Mouse (Mus musculus) left cerebral cortex, postnatal 14 days (tissue): ENCODE data around the gene Acot2. TPM values are rescaled to one million over a fixed set of nuclear protein-coding genes. Genes with fewer than 3 reads are reported as not detected.
"Not testable (repeated sequence)": the region's sequence is repeated elsewhere in the genome, so short reads cannot be mapped to it uniquely, and the experiment has no call there.

Experiments used
- DNase-seq, 2 experiments: peaks; one replicate each; pipeline ENCODE4 v3.0.0; 2021 to 2022; ENCODE audit warnings: low spot score in 2 of 2, mixed read lengths in 1 of 2
- intact Hi-C: fragments of 180-260 bp; cut with DNase I; formaldehyde crosslinking; loops from one replicate; pipeline ENCODE4 v1.15.1; 2025
- total RNA-seq, 2 experiments: library from RNA; stranded (reverse); gene quantifications; 2 replicates each; pipeline ENCODE4 v1.2.3; 2021

Gene Acot2
- total RNA-seq, 2 experiments from 2014 or later = 8.9 to 10.5 TPM

- intact Hi-C loops = no loop called here
- no peak for DNase-seq
Observed at GRCm38 (mm10) chr12:83987242-83987582, 449 bp upstream of the Acot2 start.

DNA sequence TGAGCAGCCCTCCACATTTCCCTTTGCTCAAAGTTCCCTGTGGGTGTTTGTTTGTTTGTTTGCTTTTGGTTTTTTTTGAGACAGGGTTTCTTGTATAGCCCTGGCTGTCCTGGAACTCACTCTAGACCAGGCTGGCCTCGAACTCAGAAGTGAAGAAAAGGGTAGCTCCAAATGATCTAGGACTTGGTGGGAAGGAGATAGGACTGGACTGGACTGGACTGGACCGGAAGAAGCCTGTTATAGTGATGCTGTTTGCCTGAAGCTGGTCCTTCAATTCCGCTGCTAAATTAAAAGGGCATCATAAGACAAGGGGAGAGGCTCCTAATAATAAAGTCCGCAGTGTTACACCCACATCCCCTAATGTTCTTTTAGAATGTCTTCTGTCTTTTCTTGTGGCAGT is 822 bp downstream of the Acot2 start:
- DNase-seq = no peak
- intact Hi-C loops = no loop called here

- intact Hi-C loops = no loop called here
- no peak for DNase-seq
Observed at GRCm38 (mm10) chr12:83989378-83989777, 1.7 kb downstream of the Acot2 start.

GRCm38 (mm10) chr12:83997221-83997620 is 9.6 kb downstream of the Acot2 start:
- DNase-seq = no peak
- intact Hi-C loops = no loop called here

GRCm38 (mm10) chr12:83998341-83999107 is 10.9 kb downstream of the Acot2 start:
- intact Hi-C loops = no loop called here
- peak in 1 of 2 experiments; percentile 23 for DNase-seq

DNA sequence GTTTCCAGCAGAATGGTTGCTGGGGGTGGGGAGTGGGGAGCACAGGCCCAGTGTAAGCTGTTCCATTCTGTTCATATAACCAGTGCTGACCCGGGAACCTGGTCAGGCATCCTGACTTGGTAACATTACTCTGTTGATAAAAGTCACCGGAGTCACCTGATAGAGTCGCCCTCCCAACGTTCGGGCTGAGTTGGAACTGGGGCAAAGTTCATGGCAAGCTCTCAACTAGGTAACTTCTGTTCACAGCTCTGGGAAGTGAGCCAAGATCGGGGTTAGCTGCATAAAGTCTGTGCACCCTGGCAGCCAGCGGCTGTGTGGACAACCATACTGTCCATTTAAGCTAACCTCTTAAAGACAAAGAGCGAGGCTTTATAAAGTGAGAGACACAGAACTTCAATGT is 11.6 kb downstream of the Acot2 start:
- DNase-seq, intact Hi-C loops: not testable (repeated sequence)

GRCm38 (mm10) chr12:84000418-84000817 is 12.8 kb downstream of the Acot2 start:
- intact Hi-C loops = no loop called here
- no peak for DNase-seq

GRCm38 (mm10) chr12:84003866-84004265 is 16.2 kb downstream of the Acot2 start:
- intact Hi-C loops = no loop called here
- DNase-seq = no peak

DNA sequence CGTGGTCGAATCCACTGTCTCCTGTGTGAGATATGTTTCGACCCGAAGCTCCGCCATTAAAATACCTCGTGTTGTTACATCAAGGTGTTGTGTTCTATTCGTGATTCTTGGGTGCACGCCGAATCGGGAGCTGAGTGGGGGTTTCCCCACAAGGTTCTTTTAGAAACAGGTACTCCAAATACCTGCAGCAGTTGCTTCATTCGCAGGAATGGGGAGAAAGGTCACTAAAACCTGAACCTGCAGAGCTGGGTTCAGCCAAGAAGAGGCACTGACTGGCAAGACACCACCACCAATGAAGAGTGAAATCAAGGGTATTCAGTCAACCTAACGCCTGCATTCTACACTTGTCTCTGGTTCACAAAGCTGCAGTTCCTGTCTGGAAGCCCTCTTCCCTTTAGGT is 20.6 kb downstream of the Acot2 start:
- no peak for DNase-seq
- intact Hi-C loops = no loop called here

DNA sequence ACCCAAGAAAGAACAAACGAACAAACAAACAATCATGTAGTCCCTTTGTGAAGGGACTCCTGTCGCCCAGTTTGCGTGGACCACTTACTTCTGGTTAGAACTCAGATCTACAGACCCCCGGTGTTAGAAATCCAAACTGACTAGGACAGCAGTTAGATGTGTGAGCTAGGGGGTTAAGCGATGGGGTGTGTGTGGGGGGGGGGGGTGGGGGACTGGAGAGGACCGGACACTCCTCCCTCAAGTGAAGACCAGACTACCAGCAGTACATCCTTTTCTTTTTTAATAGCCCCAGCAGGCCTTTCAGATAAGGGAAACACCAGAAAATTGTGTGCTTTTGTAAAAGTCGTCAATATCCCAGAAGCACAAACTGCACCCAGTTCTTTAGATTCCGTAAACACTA is 21.1 kb downstream of the Acot2 start:
- no peak for DNase-seq
- intact Hi-C loops = no loop called here

- intact Hi-C loops = not testable (repeated sequence)
- DNase-seq = peak; percentile 63 to 70
Observed at GRCm38 (mm10) chr12:84009171-84009965, 21.7 kb downstream of the Acot2 start, which contains the start of gene Acot1. Gene Acot1, plus strand, starts transcription at chr12:84009490.

- DNase-seq = no peak
- intact Hi-C loops = no loop called here
Observed at GRCm38 (mm10) chr12:84010201-84010600, 22.5 kb downstream of the Acot2 start.

- DNase-seq = peak; percentile 67 to 72
- intact Hi-C loops = no loop called here
Observed at GRCm38 (mm10) chr12:84011251-84012040, 23.8 kb downstream of the Acot2 start.

DNA sequence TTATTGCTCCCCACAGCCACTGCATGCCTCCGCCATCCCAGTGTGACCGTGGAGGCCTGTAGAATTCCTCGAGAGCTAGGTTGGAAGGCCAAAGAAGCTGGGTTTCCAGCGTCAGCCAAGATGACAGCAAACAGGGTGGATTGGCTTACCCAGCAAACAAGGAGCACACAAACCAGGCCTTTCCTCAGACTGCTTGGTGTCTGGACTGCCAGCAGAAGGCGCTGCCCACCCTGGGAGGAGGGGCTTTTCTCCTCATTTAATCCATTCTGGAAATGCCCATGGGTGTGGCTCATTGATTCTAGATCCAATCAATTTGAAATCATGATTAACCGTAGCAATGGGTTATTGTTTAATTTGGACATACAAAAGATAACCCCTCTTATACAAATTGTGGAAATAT is 25.5 kb downstream of the Acot2 start:
- intact Hi-C loops = no loop called here

DNA sequence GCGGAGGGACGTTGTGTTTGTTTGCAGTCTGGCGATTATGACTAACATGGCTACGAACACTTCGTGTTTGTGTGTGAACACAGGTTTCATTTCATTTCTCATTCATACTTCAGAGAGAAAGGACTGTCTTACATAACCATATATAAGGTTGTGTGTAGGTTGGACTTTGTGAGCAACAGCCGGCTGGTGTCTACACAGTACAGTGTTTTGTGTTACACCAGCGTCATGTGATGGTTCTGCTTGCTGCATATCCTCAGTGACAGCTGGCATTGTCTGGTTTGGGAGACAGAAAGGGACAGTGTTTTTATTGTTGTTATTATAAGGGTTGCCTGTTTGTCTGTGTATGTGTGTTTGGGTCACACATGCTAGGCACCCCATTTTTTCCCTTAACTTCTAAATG is 26.0 kb downstream of the Acot2 start:
- DNase-seq = peak in 1 of 2 experiments; percentile 57
- intact Hi-C loops = no loop called here

More for the DNA sequence above, 25.5 kb downstream of the Acot2 start:
- no peak for DNase-seq

DNA sequence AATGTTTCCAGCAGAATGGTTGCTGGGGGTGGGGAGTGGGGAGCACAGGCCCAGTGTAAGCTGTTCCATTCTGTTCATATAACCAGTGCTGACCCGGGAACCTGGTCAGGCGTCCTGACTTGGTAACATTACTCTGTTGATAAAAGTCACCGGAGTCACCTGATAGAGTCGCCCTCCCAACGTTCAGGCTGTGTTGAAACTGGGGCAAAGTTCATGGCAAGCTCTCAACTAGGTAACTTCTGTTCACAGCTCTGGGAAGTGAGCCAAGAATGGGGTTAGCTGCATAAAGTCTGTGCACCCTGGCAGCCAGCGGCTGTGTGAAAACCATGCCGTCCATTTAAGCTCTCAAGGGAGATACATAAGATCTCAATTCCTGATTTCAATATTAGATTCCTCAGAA is 32.9 kb downstream of the Acot2 start:
- intact Hi-C loops = not testable (repeated sequence)
- DNase-seq = peak; percentile 10 to 25

DNA sequence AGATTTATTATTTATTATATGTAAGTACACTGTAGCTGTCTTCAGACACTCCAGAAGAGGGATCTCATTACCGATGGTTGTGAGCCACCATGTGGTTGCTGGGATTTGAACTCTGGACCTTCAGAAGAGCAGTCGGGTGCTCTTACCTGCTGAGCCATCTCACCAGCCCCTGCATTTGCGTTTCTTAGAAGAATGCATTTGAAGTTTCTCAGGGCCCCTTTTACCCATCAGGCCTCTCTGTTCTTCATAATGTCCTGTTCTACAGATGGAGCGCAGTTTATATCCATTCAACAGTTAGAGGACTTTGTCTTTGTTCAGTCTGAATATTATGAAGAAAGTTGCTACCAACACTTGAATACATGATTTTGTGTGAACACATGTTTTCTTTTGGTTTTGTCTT is 34.6 kb downstream of the Acot2 start:
- intact Hi-C loops, DNase-seq: not testable (repeated sequence)

- intact Hi-C loops = no loop called here
- no peak for DNase-seq
Observed at GRCm38 (mm10) chr12:84023052-84023745, 35.5 kb downstream of the Acot2 start.

DNA sequence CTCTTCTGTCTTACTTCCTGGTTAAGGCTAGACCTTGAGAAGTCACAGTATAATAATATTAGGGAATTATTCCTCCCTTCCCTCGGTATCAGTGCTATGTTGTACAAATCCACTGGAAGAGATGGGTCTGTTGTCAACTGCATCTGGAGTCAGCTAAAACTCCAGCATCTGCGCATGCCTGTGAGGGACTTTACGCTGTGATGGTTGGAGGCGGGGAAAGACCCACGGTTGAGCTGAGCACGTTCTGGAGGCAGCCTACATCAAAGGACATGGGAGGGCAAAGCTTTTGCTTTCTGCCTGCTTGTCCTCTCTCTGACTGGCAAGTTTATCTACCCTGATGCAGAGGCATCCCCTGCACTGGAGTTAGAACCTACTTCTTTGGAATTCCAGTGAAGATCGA is 38.2 kb downstream of the Acot2 start:
- no peak for DNase-seq
- intact Hi-C loops = no loop called here
